Mouse (Mus musculus) heart, adult 2 months (tissue): ENCODE measurements at regions not wholly inside any gene's neighbourhood (a gene's known extent, or its start where the extent isn't known, plus 50 kb on each side); places are given as distances from the start of the nearest gene placed in this dataset.

Source experiments
- CTCF ChIP-seq: fragments of 200-600 bp; IDR thresholded peaks from 2 replicates; pipeline ENCODE4 v1.8.1; 2022; ENCODE audit warnings: antibody characterized with exemption, mild to moderate bottlenecking, moderate library complexity
- POLR2A ChIP-seq: fragments of 200-500 bp; IDR thresholded peaks from 2 replicates; pipeline ENCODE4 v1.6.1; 2011; ENCODE audit warnings: mild to moderate bottlenecking, low read depth, low read length, control low read depth; ENCODE audit not compliant: insufficient read depth

- TF ChIP-seq CTCF (no peak), POLR2A (no peak)
Observed at GRCm38 (mm10) chr13:102072366-102072765, 304.3 kb upstream of the Pik3r1 start.
